In the genomic region with DNA sequence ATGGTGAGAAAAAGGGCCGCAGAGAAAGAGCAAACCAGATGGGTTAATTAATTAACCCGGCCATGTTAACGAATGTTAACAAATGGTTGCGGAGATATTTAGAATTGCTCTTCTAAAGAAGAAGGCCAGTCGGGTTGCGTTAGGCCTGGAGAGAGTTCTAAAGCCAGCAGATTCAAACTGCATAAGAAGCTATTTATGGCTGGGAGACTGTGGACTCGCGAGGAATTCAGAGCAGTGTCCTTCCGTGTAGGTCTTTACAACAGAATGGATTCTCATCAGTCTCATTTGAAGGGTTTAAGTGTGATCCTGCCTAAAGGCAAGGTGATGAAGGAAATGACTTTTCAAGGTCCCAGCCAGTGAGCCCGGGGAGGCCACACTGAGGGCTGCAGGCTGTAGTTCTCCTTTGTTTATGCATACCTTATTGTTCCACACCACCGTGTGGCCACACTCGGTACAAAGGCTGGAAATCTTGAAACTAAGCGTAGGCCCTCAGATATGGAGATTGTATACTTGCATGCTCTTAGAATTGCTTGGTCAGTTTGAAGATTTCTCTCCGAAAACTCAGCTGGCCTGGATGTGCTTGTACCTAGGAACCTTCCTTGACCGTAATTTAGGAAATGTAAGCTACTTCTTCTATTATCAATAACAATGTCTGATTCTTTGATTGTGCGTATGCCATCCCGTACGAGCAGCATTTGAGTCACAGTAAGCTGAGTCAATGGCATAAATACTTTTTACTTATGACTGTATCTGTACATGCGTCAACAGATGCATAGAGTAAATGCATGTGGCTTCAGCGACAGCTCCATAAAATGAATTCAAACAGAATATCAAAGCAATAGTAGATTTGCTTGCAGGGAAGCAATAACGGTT, we compare ENCODE assay signal across 8 mouse cellular contexts.
DNase-seq lines count a peak whose midpoint lies in the region; ATAC-seq lines count a peak whose summit lies in the region.

No protein-coding gene starts in this region.

- H3K9me3 ChIP-seq in hindbrain, embryonic 14.5 days (ENCODE audit: control insufficient read depth, low read length): no peaks in the 10 kb centered on the region

- H3K9ac ChIP-seq in hindbrain, embryonic 14.5 days: no peak overlapping the region

- peak overlapping the region; percentile 29; the same call in 1 of the 2 replicates for H3K27ac ChIP-seq in hindbrain, embryonic 14.5 days

- 59% methylated on average over 21 of the region's 21 CpGs for WGBS in hindbrain, embryonic 14.5 days

- peaks cover 17% of the 10 kb centered on the region; the same call in 1 of the 2 replicates for H3K4me1 ChIP-seq in hindbrain, embryonic 14.5 days (replicated peaks; ENCODE audit: control insufficient read depth, insufficient read depth, low read length)

- no peak overlapping the region for H3K4me3 ChIP-seq in hindbrain, embryonic 14.5 days (replicated peaks; ENCODE audit: low read length)

- H3K4me2 ChIP-seq in hindbrain, embryonic 14.5 days (replicated peaks): no peak overlapping the region

- peak; percentile 76 for ATAC-seq in hindbrain, embryonic 14.5 days (ENCODE audit: low FRiP score)
- peak; percentile 58 for ATAC-seq in megakaryocyte progenitor cell, adult 5-6 weeks (replicated peaks; ENCODE audit: poor library complexity)
- no peak for ATAC-seq in megakaryocyte-erythroid progenitor cell, adult 5-6 weeks (replicated peaks; ENCODE audit: low FRiP score, low TSS enrichment, poor library complexity, severe bottlenecking)

- no peaks in the 10 kb centered on the region for H3K27me3 ChIP-seq in hindbrain, embryonic 14.5 days (ENCODE audit: control insufficient read depth, insufficient read depth, low read length)

- peak; percentile 2 for DNase-seq in adrenal gland, adult 8-10 months
- DNase-seq in adrenal gland, adult 18-20 months (ENCODE audit: low spot score in 2 of 2): no peak
- DNase-seq in ovary, postnatal 36 days (ENCODE audit: low spot score): peak; percentile 5
- no peak for DNase-seq in ovary, adult 18-20 months (ENCODE audit: low spot score)
- peak; percentile 74 for DNase-seq in hindbrain, embryonic 14.5 days (ENCODE audit: low spot score)
- peak; percentile 7 for DNase-seq in yolk sac, embryonic 10.5 days (ENCODE audit: low spot score)

- H3K36me3 ChIP-seq in hindbrain, embryonic 14.5 days (replicated peaks; ENCODE audit: control insufficient read depth, insufficient read depth): no peaks in the 10 kb centered on the region

Comparison
In these comparisons a context has a peak if more than half of its experiments do, and no peak if none do; other contexts are left out.
1. DNase-seq: peak in adrenal gland, adult 8-10 months (single experiment), ovary, postnatal 36 days (single experiment), hindbrain, embryonic 14.5 days (single experiment) and yolk sac, embryonic 10.5 days (single experiment); none in adrenal gland, adult 18-20 months (0 of 2) and ovary, adult 18-20 months (single experiment).